Mouse (Mus musculus) subcutaneous adipose tissue, adult 2 months (tissue): ENCODE measurements around the gene Irf2bp2. TPM values are rescaled to one million over a fixed set of nuclear protein-coding genes. Genes with fewer than 3 reads are reported as not detected.

Experiments
- polyA plus RNA-seq: library from polyadenylated mRNA; depleted of rRNA; stranded (reverse); fragments of >200 nt; gene quantifications from 2 replicates; pipeline ENCODE4 v1.2.3, GENCODE M21; 2012; ENCODE audit warnings: low replicate concordance; rRNA removed

Irf2bp2 gene
- polyA plus RNA-seq = 34.0 and 64.0 TPM in 2 replicates

DNA sequence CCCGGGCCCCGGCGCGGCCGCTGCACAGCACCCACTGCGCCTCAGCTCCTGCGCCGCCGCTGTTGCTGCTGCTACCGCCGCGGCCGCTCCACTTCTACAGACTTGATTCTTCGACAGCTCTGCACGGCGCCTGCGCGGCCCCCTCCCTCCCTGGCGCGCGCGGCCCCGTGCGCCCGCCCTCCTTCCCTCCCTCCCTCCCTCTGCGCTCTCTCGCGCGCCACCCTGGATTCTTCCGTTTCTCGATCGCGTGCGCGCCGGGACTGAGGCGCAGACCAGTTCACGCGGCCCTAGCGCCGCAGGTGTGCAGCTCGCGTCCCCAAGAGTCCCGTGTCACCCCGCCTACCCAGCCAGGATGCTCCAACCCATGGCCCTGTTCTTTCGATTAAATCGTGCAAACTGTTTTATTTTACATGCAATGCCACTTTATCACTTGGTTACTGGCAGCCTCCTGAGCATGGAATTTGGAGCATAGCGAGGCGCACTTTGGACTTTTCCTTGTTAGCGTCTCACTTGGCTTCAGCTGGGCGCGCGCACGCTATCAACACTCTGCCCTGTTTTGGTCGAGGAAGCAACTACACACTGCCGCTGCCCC is at the start of gene Irf2bp2:
Gene Irf2bp2 (minus strand): TSS at position 98 of the 592 bp plus-strand sequence.

Other genes with a start within 250 kb of the Irf2bp2 start
- gene Coa6, start 171.5 kb downstream of the Irf2bp2 start, polyA plus RNA-seq = 33.4 and 37.5 TPM in 2 replicates
- 3.1 and 8.2 TPM in 2 replicates for gene Tarbp1, start 118.9 kb downstream of the Irf2bp2 start, polyA plus RNA-seq